Mouse (Mus musculus) mouse trophoblast stem cell (cell line): Measurements from ENCODE around the gene Noct.
"Not testable (repeated sequence)": the region's sequence is repeated elsewhere in the genome, so short reads cannot be mapped to it uniquely, and the experiment has no call there.

ENCODE experiments used
- in situ Hi-C, 2 experiments: fragments of 300-500 bp; cut with MseI, MboI; formaldehyde crosslinking; loops; 2 replicates in 1 of 2; 3 replicates in 1 of 2; pipeline ENCODE4 v1.15.1; 2025

Gene Noct

GRCm38 (mm10) chr3:51204897-51205296 lies 19.4 kb upstream of the Noct start:
- in situ Hi-C loops = no loop called here

DNA sequence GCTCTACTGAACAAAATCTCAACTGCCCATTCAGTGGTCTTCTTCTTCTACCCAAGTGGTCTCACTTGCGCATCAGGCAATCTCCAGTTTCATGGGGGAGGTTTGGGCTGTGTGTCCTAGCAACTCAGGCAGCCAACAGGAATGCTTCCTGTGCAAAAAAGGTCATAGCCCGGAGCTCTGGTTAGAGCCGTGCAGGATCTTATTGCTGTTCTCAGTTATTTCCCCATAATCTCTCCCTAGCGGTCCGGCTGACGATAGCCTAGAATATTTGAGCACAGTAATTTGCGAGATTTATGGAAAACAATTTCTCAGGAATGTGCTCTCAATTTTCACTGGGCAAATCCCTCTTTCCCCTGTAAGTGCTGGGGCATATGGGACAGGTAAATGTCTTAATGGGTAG lies 17.7 kb upstream of the Noct start:
- in situ Hi-C loops = no loop called here

GRCm38 (mm10) chr3:51208633-51209032 lies 15.6 kb upstream of the Noct start:
- in situ Hi-C loops = no loop called here

- in situ Hi-C loops = no loop called here
These were observed 14.5 kb upstream of the Noct start for GRCm38 (mm10) chr3:51209503-51210314.

DNA sequence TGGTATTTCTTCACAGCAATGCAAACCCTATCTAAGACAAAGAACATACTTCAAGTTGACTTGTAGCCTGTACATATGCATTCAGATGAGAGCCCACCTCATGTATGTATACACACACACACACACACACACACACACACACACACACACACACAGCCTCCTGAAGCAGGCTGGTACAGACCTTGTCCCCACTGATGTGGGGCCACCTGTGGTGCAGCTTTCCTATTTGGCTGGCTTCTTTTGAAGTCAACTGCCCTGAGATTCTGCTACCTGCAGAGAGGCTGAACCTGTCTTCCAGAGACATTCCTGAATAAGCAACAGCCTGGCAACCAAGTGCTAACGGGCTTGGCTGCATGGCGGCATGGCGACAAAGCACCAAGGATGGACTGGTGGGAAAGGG lies 13.8 kb upstream of the Noct start:
- in situ Hi-C loops = no loop called here

DNA sequence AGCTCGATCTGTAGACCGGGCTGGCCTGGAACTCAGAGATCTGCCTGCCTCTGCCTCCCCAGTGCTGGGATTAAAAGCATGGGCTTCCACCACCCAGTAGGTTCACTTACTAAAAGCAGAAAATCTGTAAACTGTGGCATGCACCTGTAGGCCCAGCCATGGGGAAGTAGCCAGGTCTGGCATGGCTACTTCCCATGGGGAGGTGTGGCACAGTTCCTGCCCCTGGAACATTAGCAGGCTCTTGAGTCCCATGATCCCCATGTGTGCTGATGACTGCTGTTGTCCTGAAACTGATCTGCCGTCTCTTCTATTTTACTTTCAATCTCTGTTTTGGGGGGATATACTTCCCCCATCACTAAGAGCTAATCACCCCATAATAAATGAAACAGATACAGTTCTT lies 11.1 kb upstream of the Noct start:
- in situ Hi-C loops = no loop called here

DNA sequence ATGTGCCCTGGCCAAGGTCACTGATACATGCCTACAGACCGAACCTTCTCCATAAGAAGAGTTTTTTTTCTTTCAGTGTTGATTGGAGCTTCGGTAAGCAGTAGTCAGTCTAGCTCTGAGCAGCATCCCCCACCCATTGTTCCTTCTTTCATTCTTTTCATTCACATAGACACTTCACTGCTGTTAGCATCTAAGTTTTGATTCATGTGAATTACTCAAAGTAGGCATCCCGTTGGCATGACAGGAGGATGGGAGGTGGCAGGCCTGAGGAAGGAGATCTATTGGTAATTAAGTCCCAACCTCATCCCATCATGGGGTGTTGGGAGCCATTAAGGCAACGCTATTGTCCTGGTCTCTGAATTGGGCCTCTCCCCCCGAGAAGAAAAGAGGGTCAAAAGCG lies 8.6 kb upstream of the Noct start:
- in situ Hi-C loops = no loop called here

- in situ Hi-C loops = not testable (repeated sequence)
These were observed 7.9 kb upstream of the Noct start for GRCm38 (mm10) chr3:51216351-51216750.

DNA sequence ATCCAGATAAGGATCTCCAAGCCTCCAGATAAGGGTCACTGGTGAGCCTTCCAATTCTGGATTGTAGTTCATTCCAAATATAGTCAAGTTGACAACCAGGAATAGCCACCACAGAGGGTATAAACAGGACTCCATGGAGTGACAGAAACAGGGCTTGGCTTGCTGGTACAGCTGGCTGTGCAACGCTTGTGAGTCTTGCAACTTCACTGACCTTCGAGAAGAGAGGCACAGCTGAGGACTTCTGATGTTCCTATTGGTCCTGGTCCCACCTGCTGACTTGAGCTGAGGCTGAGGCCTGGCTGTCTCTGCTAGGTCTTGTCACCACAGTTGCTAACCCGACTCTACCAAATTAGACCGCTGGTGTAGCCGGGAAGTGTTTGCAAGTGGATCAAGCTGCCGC lies 5.9 kb upstream of the Noct start:
- in situ Hi-C loops = not testable (repeated sequence)

- in situ Hi-C loops = no loop called here
These were observed 5.0 kb upstream of the Noct start for GRCm38 (mm10) chr3:51219213-51219612.

- in situ Hi-C loops = no loop called here
These were observed 3.4 kb upstream of the Noct start for GRCm38 (mm10) chr3:51220846-51221245.

- in situ Hi-C loops = no loop called here
These were observed 2.4 kb upstream of the Noct start for GRCm38 (mm10) chr3:51221847-51222246.

GRCm38 (mm10) chr3:51222302-51222701 lies 1.9 kb upstream of the Noct start:
- in situ Hi-C loops = no loop called here

- in situ Hi-C loops = no loop called here
These were observed 1.3 kb upstream of the Noct start for GRCm38 (mm10) chr3:51222834-51223460.

- in situ Hi-C loops = no loop called here
These were observed 691 bp upstream of the Noct start for GRCm38 (mm10) chr3:51223556-51223955.

GRCm38 (mm10) chr3:51225226-51225750 lies 1.0 kb downstream of the Noct start:
- in situ Hi-C loops = no loop called here

DNA sequence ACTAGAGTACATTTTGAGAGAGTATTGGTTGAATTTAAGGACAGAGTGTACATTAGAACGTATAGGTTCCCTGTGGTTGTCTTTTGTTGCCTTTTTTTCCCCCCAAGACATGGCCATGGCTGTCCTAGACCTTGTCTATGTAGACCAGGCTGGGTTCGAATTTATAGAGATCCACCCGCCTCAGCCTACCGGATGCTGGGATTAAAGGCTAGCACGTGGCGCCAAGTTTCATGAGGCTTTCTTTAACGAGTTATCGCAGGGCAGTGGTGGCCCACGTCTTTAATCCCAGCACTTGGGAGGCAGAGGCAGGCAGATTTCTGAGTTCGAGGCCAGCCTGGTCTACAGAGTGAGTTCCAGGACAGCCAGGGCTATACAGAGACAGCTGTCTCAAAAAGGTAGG lies 1.7 kb downstream of the Noct start:
- in situ Hi-C loops = no loop called here

GRCm38 (mm10) chr3:51226601-51227000 lies 2.4 kb downstream of the Noct start:
- in situ Hi-C loops = no loop called here

DNA sequence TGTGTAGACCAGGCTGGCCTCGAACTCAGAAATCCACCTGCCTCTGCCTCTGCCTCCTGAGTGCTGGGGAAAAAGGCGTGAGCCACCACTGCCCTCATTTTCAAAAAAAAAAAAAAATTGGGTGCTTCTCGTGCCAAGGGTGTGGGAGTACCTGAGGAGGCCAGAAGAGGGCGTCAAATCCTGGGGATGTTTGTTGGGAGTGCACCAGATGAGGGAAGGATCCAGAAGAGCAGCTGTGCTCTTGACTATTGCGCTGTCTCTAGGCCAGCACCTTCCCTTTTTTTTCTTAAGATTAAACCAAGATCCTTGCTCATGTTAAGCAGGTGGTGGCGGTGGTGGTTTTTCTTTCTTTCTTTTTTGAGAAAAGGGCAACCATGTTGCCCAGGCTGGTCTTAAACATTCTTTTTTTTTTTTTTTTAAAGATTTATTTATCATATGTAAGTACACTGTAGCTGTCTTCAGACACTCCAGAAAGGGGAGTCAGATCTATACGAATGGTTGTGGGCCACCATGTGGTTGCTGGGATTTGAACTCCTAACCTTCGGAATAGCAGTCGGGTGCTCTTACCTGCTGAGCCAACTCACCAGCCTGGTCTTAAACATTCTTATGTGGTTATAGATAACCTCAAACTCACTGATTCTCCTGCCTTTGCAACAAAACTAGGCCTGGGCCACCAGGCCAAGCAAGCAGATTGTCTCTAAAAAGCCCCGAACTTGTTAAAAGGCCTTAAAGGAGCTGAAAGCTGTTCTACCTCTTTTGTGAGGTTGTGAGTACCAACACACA lies 4.0 kb downstream of the Noct start:
- in situ Hi-C loops = no loop called here

GRCm38 (mm10) chr3:51228821-51229205 lies 4.6 kb downstream of the Noct start:
- in situ Hi-C loops = no loop called here

DNA sequence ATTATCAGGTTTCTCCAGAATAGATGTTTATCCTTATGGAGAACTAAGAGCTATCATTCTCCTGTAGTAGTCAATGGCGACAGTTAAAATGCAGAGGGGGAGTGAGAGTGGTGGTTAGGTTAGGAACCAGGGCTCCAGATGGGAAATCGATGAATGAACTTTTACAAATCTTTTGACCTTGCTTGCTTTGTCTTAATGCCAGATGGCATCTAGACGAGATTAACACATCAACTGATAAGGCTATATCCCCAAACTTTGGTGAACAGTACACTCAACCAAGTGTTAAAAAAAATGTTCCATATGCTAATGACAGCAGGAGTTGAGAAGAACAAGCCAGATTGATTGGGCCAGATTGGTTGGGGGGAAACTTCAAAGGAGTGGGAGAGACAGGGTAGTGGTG lies 5.0 kb downstream of the Noct start:
- in situ Hi-C loops = no loop called here

GRCm38 (mm10) chr3:51230146-51230835 lies 6.0 kb downstream of the Noct start:
- in situ Hi-C loops = loop anchor here in 1 of 2 experiments (10.0 kb wide), 1 partner anchor 125 kb away; no protein-coding TSS in a partner anchor
